Mouse (Mus musculus): Measurements from ENCODE around the gene Numbl.

GRCm38 (mm10) chr7:27212626-27213025 lies 45.6 kb upstream of the Numbl start:
- no peak for TF ChIP-seq CTCF (IDR thresholded peaks at IDR 0.05; ENCODE audit: low read depth)
- TF ChIP-seq EP300 (optimal IDR thresholded peaks at IDR 0.05), result no peak
